Mouse (Mus musculus): Measurements from ENCODE around the gene Gm10338. TPM values are rescaled to one million over a fixed set of nuclear protein-coding genes. Genes with fewer than 3 reads are reported as not detected.

Gm10338 gene
- total RNA-seq (2023; ENCODE audit: inconsistent age): not detected in 4 replicates

DNA sequence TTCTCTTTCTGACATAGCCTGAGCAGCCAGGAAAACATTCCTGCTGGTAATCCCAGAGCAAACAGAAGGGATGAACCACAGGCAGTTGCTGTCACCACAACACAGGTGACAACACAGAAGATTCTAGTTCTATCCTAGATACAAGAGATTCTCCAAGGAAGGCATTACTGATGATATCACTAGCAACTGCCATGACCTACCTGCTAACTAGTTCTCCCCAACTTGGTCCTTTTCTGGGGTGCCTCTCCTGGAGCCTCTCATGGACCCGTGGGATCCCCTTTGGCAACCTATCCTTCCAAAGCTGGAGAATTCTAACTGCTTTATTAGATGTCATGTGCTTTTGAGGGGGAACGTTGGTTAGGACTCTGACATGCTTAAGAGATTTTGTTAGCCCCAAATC, at the start of gene Gm10338:
Gene Gm10338, minus strand, starts transcription at position 101 of the 400 bp plus-strand sequence.

GRCm38 (mm10) chr14:7643872-7644271, 48.5 kb upstream of the Gm10338 start, which contains the start of gene Gm10128:
Gene Gm10128 (minus strand): TSS chr14:7643972.

DNA sequence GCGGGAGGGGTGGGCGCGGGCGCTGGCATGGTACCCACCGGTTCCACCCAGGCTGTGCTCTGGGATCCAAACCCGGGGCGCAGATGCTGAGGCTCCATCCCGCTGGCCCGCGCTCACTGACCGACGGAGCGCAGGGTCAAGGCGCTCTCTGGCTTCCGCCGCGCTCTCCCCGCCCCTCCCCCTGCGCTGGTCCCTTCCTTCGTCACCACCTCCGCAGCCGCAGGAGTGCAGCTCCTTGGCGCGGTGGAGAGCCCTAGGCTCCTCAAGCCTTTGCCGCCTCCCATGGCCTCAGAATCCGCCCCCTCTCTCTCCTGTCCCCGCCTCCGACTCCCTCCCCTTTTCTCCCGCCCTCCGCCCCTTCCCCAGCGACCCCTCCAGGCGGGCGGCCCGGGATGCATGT, 27.0 kb downstream of the Gm10338 start, which contains the start of gene Gm3558:
Gene Gm3558, minus strand, starts transcription at position 185 of the 400 bp plus-strand sequence.

Other genes with a start within 250 kb of the Gm10338 start
- gene Gm8374, start 230.5 kb downstream of the Gm10338 start, total RNA-seq (2023; ENCODE audit: inconsistent age): not detected in 4 replicates
- not detected in 4 replicates for gene Gm3755, start 144.7 kb downstream of the Gm10338 start, total RNA-seq (2023; ENCODE audit: inconsistent age)
- not detected in 4 replicates for gene Gm3752, start 111.8 kb downstream of the Gm10338 start, total RNA-seq (2023; ENCODE audit: inconsistent age)
- not detected in 4 replicates for gene Gm3558, start 27.0 kb downstream of the Gm10338 start, total RNA-seq (2023; ENCODE audit: inconsistent age)
- not detected in 4 replicates for gene Gm10128, start 48.4 kb upstream of the Gm10338 start, total RNA-seq (2023; ENCODE audit: inconsistent age)
- not detected in 4 replicates for gene Gm26661, start 196.0 kb upstream of the Gm10338 start, total RNA-seq (2023; ENCODE audit: inconsistent age)
- 14.7 to 16.5 TPM (median 15.5 TPM) in 4 replicates for gene Flnb, start 222.4 kb upstream of the Gm10338 start, total RNA-seq (2023; ENCODE audit: inconsistent age)